ENCODE assay signal across 17 mouse cellular contexts in the genomic region with DNA sequence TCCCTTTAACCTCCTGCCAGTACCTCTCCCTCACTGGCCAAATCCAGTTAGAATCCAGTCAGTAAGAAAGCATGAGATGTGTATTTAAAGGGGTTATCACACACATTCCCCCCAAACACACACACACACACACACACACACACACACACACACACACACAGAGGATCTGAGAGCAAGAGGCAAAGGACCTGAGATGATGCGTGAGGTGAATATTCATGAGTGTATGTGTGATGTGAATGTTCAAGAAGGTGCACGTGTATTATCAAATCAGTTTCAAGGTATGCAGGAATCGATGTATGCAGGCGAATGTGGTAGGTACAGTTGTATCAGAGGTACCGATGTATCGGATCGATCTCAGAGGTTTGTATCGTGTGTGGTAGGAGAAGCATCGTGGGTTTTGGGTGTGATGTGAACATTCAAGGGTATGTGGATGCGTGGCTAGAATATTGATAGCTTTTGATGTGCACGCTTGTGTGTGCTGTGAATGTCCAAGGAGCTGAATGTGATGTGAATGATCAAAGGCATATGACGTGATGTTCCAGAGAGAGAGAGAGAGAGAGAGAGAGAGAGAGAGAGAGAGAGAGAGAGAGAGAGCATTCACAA. TPM values are rescaled to one million over a fixed set of nuclear protein-coding genes. Genes with fewer than 3 reads are reported as not detected.
"Had no signal": no experiment of that assay in that cellular context is flagged by ENCODE, and none has a peak within 500 bp of the region (broad histone marks: within the 10 kb centered on the region; RNA-seq: fewer than 3 reads in every experiment).

No protein-coding gene starts in this region.

- H3K4me2 ChIP-seq: kidney, embryonic 15.5 days; liver, embryonic 11.5 days; liver, embryonic 15.5 days; neural tube, embryonic 13.5 days had no signal

- H3K9me3 ChIP-seq: kidney, embryonic 15.5 days; limb, embryonic 10.5 days; liver, embryonic 15.5 days; neural tube, embryonic 13.5 days had no signal

- H3K27ac ChIP-seq: left cerebral cortex, adult 2 months; limb, embryonic 10.5 days; liver, embryonic 15.5 days; neural tube, embryonic 13.5 days had no signal

- H3K9ac ChIP-seq: kidney, embryonic 15.5 days; liver, embryonic 15.5 days; neural tube, embryonic 13.5 days had no signal

- DNase-seq: kidney, adult 2 months; kidney, postnatal 14 days; lung, adult 2 months; lung, postnatal 36 days; retina, postnatal 1 day; right cerebral cortex, postnatal 4 days; spleen, adult 18-20 months; thymus, adult 18-20 months; thymus, postnatal 14 days had no signal

- H3K4me3 ChIP-seq: kidney, embryonic 15.5 days; left cerebral cortex, adult 2 months; limb, embryonic 10.5 days; liver, embryonic 15.5 days; neural tube, embryonic 13.5 days had no signal

- H3K4me1 ChIP-seq: kidney, embryonic 15.5 days; limb, embryonic 10.5 days; liver, embryonic 15.5 days had no signal

- ATAC-seq: lung, postnatal 0 days had no signal

- H3K27me3 ChIP-seq: kidney, embryonic 15.5 days; liver, embryonic 15.5 days; neural tube, embryonic 13.5 days had no signal

RNA-seq across cellular contexts. Expression of a gene that starts 30.2 kb away (rescaled TPM):
- total RNA-seq: megakaryocyte progenitor cell, adult 5-6 weeks had no signal
